Mouse (Mus musculus) hindbrain, embryonic 14.5 days (tissue): ENCODE data around the gene Spire2. TPM values are rescaled to one million over a fixed set of nuclear protein-coding genes. Genes with fewer than 3 reads are reported as not detected.
A peak's percentile ranks its signal among the peaks of the same experiment; 100 is the strongest.

Source experiments
- ATAC-seq: fragments of 200-750 bp; cut with Nextera tagmentation; 2 replicates; pipeline ENCODE4 v1.8.0; 2017; ENCODE audit warnings: moderate number of reproducible peaks, mild to moderate bottlenecking, moderate TSS enrichment, moderate library complexity; ENCODE audit not compliant: low FRiP score
- DNase-seq: peaks from one replicate; pipeline ENCODE4 v3.0.0-alpha.2; 2015; ENCODE audit warnings: low spot score
- H3K27ac ChIP-seq: fragments of 300-500 bp; sonication (generic); 2 replicates; pipeline ENCODE4 v1.5.1; 2014; ENCODE audit warnings: mild to moderate bottlenecking, moderate library complexity
- H3K27me3 ChIP-seq: fragments of 300-500 bp; sonication (generic); 2 replicates; pipeline ENCODE4 v1.6.1; 2014; ENCODE audit warnings: mild to moderate bottlenecking, low read length, mixed read lengths; ENCODE audit not compliant: control insufficient read depth, insufficient read depth
- H3K36me3 ChIP-seq: fragments of 300-500 bp; sonication (generic); replicated peaks from 2 replicates; pipeline ENCODE4 v1.6.1; 2014; ENCODE audit not compliant: control insufficient read depth, insufficient read depth
- H3K4me1 ChIP-seq: fragments of 300-500 bp; sonication (generic); replicated peaks from 2 replicates; pipeline ENCODE4 v1.6.1; 2014; ENCODE audit warnings: antibody characterized with exemption, low read length, mixed read lengths; ENCODE audit not compliant: control insufficient read depth, insufficient read depth
- H3K4me2 ChIP-seq: fragments of 300-500 bp; sonication (generic); replicated peaks from 2 replicates; pipeline ENCODE4 v1.6.1; 2014; ENCODE audit warnings: mild to moderate bottlenecking, moderate library complexity
- H3K4me3 ChIP-seq: fragments of 300-500 bp; sonication (generic); replicated peaks from 2 replicates; pipeline ENCODE4 v1.5.1; 2014; ENCODE audit warnings: mild to moderate bottlenecking, low read length
- H3K9ac ChIP-seq: fragments of 300-500 bp; sonication (generic); 2 replicates; pipeline ENCODE4 v1.6.1; 2014
- H3K9me3 ChIP-seq: fragments of 300-500 bp; sonication (generic); 2 replicates; pipeline ENCODE4 v1.6.1; 2016; ENCODE audit warnings: low read length; ENCODE audit not compliant: control insufficient read depth
- WGBS: fragments of 180-500 bp; shearing (Covaris S2); extraction: QIAGEN DNeasy Blood & Tissue Kit; methylation state at CpG from one replicate; pipeline ENCODE4 v1.1.7; 2014; 5-methylcytosine and 5-hydroxymethylcytosine counted together
- polyA plus RNA-seq: library from polyadenylated mRNA; unstranded; fragments of >200 nt; fragmentation: Nextera tagmentation; extraction: Ambion mirVana; gene quantifications from 2 replicates; pipeline ENCODE4 v1.2.1, GENCODE M21; 2014

Gene Spire2
- polyA plus RNA-seq, 1 experiment from 2014 or later, result 33.1 TPM

DNA sequence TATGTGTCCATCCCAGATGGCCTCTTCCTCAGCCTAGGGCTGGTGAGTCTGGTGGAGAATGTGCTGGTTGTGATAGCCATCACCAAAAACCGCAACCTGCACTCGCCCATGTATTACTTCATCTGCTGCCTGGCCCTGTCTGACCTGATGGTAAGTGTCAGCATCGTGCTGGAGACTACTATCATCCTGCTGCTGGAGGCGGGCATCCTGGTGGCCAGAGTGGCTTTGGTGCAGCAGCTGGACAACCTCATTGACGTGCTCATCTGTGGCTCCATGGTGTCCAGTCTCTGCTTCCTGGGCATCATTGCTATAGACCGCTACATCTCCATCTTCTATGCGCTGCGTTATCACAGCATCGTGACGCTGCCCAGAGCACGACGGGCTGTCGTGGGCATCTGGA lies 75.1 kb downstream of the Spire2 start:
- ATAC-seq, result no peak
- WGBS, result 96% methylated on average over 13 of the region's 13 CpGs
- no peak overlapping the region for H3K9ac ChIP-seq

DNA sequence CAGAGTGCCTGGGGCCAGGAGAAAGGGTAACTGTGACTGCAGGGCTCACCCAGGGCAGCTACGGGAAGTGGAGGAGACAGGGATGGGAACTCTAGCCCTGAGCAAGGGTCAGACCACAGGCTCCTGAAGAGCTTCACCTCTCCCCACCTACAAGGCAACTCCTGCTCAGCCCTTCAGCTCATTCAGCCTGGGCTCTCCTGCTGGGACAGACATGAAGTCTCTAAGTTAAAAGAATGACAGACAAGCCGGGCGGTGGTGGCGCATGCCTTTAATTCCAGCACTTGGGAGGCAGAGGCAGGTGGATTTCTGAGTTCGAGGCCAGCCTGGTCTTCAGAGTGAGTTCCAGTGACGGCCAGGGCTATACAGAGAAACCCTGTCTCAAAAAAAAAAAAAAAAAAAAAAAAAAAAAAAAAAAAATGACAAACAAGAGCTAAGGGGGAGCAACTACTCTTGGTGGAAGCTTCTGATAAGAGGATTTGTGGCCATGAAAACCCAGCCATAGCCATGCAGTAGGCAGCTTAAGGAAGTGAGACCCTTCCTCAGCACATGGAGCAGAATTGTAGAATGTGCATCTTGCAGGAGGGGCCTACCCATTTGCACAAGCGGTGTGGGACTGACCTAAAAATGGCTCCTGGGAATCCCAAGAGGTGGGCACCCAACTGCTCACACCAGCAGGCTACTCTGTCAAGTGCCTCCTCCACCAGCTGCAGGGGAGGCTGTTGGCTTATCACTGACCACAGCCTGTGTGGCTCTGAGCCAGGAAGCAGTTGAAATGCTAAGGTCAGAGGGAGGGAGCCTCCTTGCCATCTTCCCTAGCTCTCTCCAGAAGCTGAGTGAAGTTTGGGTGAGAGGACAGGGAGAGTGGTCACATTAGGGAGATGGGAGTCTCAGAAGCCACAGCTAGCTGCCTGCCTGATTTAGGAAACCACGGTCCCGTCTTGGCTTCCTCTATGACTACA lies 76.4 kb downstream of the Spire2 start:
- no peaks in the 10 kb centered on the region for H3K27me3 ChIP-seq
- DNase-seq, result no peak
- H3K4me1 ChIP-seq, result peaks cover 19% of the 10 kb centered on the region
- peak overlapping the region; percentile 99 for H3K9ac ChIP-seq
- peak overlapping the region; percentile 75; the same call in 1 of the 2 replicates for H3K4me3 ChIP-seq
- no peaks in the 10 kb centered on the region for H3K36me3 ChIP-seq
- peak overlapping the region; percentile 99; the same call in 1 of the 2 replicates for H3K27ac ChIP-seq
- no peak for ATAC-seq
- whole genome bisulfite sequencing, result 77% methylated on average over 9 of the region's 9 CpGs
- peak overlapping the region; percentile 92 for H3K4me2 ChIP-seq
- no peaks in the 10 kb centered on the region for H3K9me3 ChIP-seq

More for the DNA sequence above, 75.1 kb downstream of the Spire2 start:
- no peak for DNase-seq
- peaks cover 12% of the 10 kb centered on the region for H3K4me1 ChIP-seq
- H3K27ac ChIP-seq, result no peak overlapping the region
- no peaks in the 10 kb centered on the region for H3K27me3 ChIP-seq
- no peaks in the 10 kb centered on the region for H3K9me3 ChIP-seq
- peaks cover 10% of the 10 kb centered on the region for H3K36me3 ChIP-seq
- no peak overlapping the region for H3K4me3 ChIP-seq
- H3K4me2 ChIP-seq, result no peak overlapping the region

DNA sequence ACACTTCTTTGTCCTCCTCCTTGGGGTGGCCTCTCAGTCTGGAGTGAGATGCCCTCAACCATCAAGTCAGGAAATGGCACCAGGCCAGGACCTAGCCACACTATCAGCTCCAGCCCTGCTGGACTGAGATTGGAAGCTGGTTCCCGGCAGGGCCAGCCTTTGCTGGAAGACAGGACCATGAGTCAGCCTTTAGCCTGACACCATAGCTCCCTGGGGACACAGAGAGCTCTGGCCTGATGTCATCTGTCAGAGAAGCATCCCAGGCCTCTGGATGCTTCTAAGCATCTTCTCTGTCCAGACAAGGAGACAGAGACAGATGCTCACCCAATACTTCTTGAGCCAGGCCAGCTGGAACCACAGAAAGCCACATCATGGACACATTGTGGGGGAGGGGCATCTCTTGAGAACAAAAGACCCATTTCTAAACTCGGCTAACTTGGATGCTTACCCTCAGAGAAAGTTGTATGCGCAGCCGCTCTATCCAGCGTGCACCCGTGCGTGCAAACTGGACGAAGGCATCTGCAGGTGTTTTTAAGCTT lies 77.6 kb downstream of the Spire2 start:
- Histone ChIP-seq H3K9ac (peak overlapping the region; percentile 99), H3K4me3 (peak overlapping the region; percentile 75), H3K9me3 (no peaks in the 10 kb centered on the region), H3K4me2 (peak overlapping the region; percentile 92), H3K27ac (peak overlapping the region; percentile 99), H3K36me3 (no peaks in the 10 kb centered on the region), H3K4me1 (peaks cover 22% of the 10 kb centered on the region), H3K27me3 (no peaks in the 10 kb centered on the region)
- DNase-seq (peak; percentile 67), ATAC-seq (no peak)
- 19% methylated on average over 8 of the region's 8 CpGs for WGBS

DNA sequence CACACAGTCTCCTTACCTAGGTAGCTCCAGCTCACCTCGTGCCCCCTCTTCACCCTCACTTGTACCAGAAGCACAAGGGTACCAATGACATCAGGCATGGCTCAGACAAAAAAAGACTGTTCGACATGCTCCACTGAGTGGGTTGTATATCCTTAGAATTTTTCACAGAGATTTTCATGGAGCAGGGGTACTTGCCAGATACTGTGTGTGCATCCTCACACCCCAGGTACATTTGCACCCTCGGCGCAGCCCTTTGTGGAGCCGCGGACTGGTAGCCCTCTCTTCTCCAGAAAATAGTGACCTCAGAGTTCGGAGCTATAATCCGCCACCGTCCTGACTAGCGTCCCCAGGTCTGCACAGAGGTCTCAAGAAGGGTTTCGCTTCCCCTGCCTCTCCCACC lies 78.3 kb downstream of the Spire2 start:
- Histone ChIP-seq H3K27me3 (no peaks in the 10 kb centered on the region), H3K4me1 (peaks cover 24% of the 10 kb centered on the region), H3K27ac (peak overlapping the region; percentile 99), H3K4me2 (peak overlapping the region; percentile 92), H3K4me3 (peak overlapping the region; percentile 75), H3K9ac (peak overlapping the region; percentile 99), H3K9me3 (no peaks in the 10 kb centered on the region), H3K36me3 (no peaks in the 10 kb centered on the region)
- ATAC-seq, result 0 out of 2 replicates have a peak, but pooled peaks have one; percentile 3
- WGBS, result 6% methylated on average over 11 of the region's 11 CpGs
- DNase-seq, result peak; percentile 45

DNA sequence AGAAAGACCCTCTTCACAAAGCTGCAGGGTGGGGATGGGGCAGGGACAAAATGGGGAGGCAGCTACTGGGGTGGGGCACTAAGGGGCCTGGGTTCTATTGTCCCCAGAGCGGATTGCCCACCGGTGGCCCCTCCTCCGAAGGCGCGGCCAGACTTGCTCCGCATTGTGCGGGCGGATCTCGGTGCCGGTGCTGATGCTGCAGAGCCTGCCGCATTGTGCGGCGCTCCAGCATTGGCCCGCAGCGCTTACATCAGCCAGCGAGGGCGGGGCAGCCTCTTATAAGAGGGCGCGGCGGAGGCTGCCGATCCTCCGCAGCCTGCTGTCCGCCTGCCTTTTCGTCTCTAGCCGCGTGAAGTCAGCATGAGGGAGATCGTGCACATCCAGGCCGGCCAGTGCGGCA lies 78.7 kb downstream of the Spire2 start, which contains the start of gene Tubb3:
TSS of gene Tubb3 (plus strand) at position 179 of the 400 bp plus-strand sequence.
- H3K36me3 ChIP-seq, result peaks cover under 1% of the 10 kb centered on the region; the same call in 1 of the 2 replicates
- peaks cover 29% of the 10 kb centered on the region for H3K4me1 ChIP-seq
- peak within 1 kb of the TSS; percentile 92 for H3K4me2 ChIP-seq
- no peaks in the 10 kb centered on the region for H3K9me3 ChIP-seq
- H3K9ac ChIP-seq, result peak within 1 kb of the TSS; percentile 99
- no peaks in the 10 kb centered on the region for H3K27me3 ChIP-seq
- H3K27ac ChIP-seq, result peak within 1 kb of the TSS; percentile 99
- peak within 1 kb of the TSS; percentile 75 for H3K4me3 ChIP-seq
- ATAC-seq (peak; percentile 93), DNase-seq (peak; percentile 94)
- under 1% methylated on average over 29 of the region's 29 CpGs for WGBS

DNA sequence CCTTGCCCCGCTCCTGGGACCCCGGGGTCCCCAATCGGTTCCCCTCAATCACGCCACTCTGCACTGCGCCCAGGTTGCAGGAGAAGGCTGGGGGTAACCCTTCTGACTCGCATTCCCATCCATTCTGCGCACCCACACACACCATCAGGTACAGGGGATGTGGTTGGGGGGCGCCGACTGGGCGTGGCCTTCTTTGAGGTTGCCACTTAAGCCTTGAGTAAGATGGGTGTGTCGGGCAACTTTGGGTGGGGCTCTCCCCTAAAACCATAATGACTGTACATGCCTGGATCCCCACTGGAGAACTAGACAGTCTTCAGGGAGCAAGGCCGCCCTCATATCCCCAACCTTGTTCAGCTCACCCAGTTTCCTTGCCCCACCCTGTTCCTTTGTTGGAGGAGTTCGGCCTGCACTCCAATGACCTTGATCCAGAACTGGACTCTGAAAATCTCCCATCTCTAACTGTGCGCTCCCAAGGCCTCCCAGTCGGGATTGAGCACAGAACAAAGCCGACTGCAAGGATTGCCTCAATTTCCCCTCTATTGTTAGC lies 79.3 kb downstream of the Spire2 start:
- peaks cover 35% of the 10 kb centered on the region for H3K4me1 ChIP-seq
- H3K9me3 ChIP-seq, result no peaks in the 10 kb centered on the region
- peak overlapping the region; percentile 99 for H3K9ac ChIP-seq
- WGBS, result 2% methylated on average over 15 of the region's 16 CpGs
- H3K4me2 ChIP-seq, result peak overlapping the region; percentile 92
- peak overlapping the region; percentile 99 for H3K27ac ChIP-seq
- ATAC-seq (peak; percentile 26), DNase-seq (peak; percentile 46)
- peaks cover 6% of the 10 kb centered on the region; the same call in 1 of the 2 replicates for H3K36me3 ChIP-seq
- H3K27me3 ChIP-seq, result no peaks in the 10 kb centered on the region
- H3K4me3 ChIP-seq, result peak overlapping the region; percentile 75

DNA sequence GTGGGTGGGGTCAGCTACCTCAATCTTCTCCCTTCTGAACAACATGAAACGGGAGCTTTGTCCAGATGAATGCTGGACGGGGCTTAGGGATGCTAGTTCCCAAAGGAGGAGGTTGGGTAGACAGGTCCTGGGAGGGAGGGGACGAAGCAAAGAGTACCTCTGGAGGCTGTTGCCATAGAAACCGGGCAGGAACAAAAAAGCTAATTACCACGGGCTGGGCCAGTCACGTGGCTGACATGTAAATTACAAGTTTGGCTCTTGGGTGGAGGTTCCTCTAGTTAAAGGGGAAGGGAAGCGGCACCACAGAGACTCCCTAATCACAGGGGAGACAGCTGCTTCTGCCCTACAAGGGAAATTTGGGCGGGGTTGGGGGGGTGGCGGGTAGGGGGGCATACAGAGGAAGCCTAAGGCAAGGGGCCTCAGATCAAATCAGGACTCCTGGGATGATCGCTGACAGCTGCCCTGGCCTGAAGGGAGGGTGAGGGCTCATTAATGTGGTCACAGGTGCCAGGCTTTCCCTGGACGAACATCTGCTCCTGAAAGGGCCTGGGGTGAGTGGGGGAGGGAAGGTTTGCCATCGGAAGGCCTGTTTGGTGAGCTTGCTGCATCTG lies 80.2 kb downstream of the Spire2 start:
- H3K36me3 ChIP-seq, result peaks cover 14% of the 10 kb centered on the region
- peak overlapping the region; percentile 99 for H3K9ac ChIP-seq
- no peaks in the 10 kb centered on the region for H3K9me3 ChIP-seq
- no peaks in the 10 kb centered on the region for H3K27me3 ChIP-seq
- H3K4me1 ChIP-seq, result peaks cover 42% of the 10 kb centered on the region
- ATAC-seq (peak; percentile 4; the same call in 1 of the 2 replicates), DNase-seq (peak; percentile 75)
- H3K4me3 ChIP-seq, result peak overlapping the region; percentile 75
- H3K4me2 ChIP-seq, result peak overlapping the region; percentile 92
- under 1% methylated on average over 12 of the region's 12 CpGs for WGBS
- H3K27ac ChIP-seq, result peak overlapping the region; percentile 99

DNA sequence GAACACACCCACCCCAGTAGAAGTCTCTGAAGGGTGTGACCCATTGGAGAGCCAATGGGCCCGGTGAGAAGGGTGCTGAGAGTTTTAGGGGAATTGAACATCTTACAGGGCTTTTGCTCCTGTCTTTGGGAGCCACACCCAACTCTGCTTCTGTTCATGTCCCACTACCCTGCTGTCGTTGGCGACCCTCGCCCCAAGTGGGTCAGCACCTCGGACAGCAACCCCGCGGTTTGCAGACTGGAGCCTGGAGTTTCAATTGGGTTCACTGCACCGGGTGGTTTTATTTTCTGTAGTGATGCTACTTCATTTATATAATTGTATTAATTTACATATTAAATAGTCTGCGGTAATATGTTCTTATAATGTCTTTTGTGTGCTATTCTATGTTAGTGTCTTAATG lies 81.7 kb downstream of the Spire2 start:
- H3K4me1 ChIP-seq, result peaks cover 39% of the 10 kb centered on the region
- 11% methylated on average over 9 of the region's 9 CpGs for WGBS
- H3K9ac ChIP-seq, result peak overlapping the region; percentile 99
- DNase-seq (no peak), ATAC-seq (no peak)
- H3K27me3 ChIP-seq, result no peaks in the 10 kb centered on the region
- peak overlapping the region; percentile 92 for H3K4me2 ChIP-seq
- H3K27ac ChIP-seq, result peak overlapping the region; percentile 99
- H3K36me3 ChIP-seq, result peaks cover 30% of the 10 kb centered on the region
- no peaks in the 10 kb centered on the region for H3K9me3 ChIP-seq
- peak overlapping the region; percentile 75 for H3K4me3 ChIP-seq
